Comparison of ENCODE assay signal across 8 mouse cellular contexts in the genomic region with DNA sequence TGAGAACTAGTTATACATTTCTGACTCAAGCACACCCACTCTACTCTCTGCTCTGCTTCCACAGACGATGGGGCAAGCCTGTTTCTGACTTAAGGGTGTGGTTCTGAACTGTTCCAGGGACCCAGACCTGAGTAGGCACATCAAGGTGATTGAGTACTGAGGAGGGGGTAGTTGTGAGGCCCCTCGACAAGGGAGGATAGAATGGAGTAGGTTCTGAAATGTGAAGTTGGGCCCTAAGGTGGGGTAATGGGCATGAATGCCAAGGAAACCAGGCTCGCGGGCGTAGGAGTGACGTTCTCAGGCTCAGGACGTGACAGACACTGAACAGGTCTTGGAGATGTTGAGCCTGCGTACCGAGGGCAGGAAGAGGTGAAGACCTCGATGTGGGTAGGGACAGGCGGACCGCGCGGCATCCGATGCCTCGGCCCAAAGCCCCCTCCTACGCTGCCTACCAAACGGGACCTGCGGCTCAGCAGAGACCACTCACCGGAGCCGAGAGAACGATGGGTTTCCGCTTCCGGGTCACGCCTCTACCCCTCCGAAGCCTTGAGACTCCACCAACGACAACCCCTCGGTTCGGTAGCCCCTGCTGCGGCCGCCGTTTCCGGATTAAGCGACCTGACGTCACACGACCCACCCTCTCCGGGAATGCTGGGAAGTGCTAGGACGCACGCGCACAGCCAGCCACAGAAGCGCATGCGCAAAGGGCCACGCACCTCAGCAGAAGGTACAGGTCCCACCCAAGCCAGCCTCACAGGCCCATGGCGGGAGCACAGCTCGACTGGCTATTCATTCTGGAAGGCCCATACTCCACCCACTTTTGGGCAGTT. TPM values are rescaled to one million over a fixed set of nuclear protein-coding genes. Genes with fewer than 3 reads are reported as not detected.
DNase-seq lines count a peak whose midpoint lies in the region; ATAC-seq and TF ChIP-seq lines count a peak whose summit lies in the region.

A gene (minus strand): TSS at position 660 of the 830 bp plus-strand sequence.

- peak within 1 kb of the TSS; percentile 85 for H3K27ac ChIP-seq in heart, embryonic 12.5 days (ENCODE audit: poor library complexity, severe bottlenecking)
- H3K27ac ChIP-seq in kidney, postnatal 0 days, result peak within 1 kb of the TSS; percentile 92
- peak within 1 kb of the TSS; percentile 94 for H3K27ac ChIP-seq in liver, embryonic 11.5 days (ENCODE audit: low read depth, low read length)
- peak within 1 kb of the TSS; percentile 90 for H3K27ac ChIP-seq in stomach, embryonic 14.5 days (ENCODE audit: low read length)

- ATAC-seq in heart, embryonic 12.5 days (ENCODE audit: insufficient number of reproducible peaks, low FRiP score), result peak; percentile 81
- peak; percentile 81 for ATAC-seq in kidney, postnatal 0 days (replicated peaks; ENCODE audit: low FRiP score, low read depth)
- ATAC-seq in liver, embryonic 11.5 days (replicated peaks; ENCODE audit: low FRiP score), result peak; percentile 80
- ATAC-seq in stomach, embryonic 14.5 days (ENCODE audit: insufficient number of reproducible peaks, insufficient read depth, low FRiP score, low read depth), result peak; percentile 81

- no peak; the same call in 1 of the 2 replicates for TF ChIP-seq POLR2A in brain, embryonic 14.5 days (IDR thresholded peaks at IDR 0.05; ENCODE audit: borderline replicate concordance, extremely low read depth, insufficient read depth, insufficient read length, poor library complexity, severe bottlenecking)

- no peaks in the 10 kb centered on the region for H3K27me3 ChIP-seq in erythroblast, embryonic 14.5 days (ENCODE audit: control insufficient read depth)
- no peaks in the 10 kb centered on the region for H3K27me3 ChIP-seq in heart, embryonic 12.5 days (replicated peaks)
- no peaks in the 10 kb centered on the region for H3K27me3 ChIP-seq in kidney, postnatal 0 days (ENCODE audit: insufficient read depth, low read length)
- H3K27me3 ChIP-seq in liver, embryonic 11.5 days (replicated peaks; ENCODE audit: control insufficient read depth, insufficient read depth, low read length), result no peaks in the 10 kb centered on the region
- H3K27me3 ChIP-seq in stomach, embryonic 14.5 days (ENCODE audit: control insufficient read depth, insufficient read depth, low read length), result no peaks in the 10 kb centered on the region

- peak within 1 kb of the TSS; percentile 91 for H3K4me2 ChIP-seq in heart, embryonic 12.5 days
- peak within 1 kb of the TSS; percentile 76 for H3K4me2 ChIP-seq in kidney, postnatal 0 days (ENCODE audit: low read length)
- peak within 1 kb of the TSS; percentile 88 for H3K4me2 ChIP-seq in liver, embryonic 11.5 days
- H3K4me2 ChIP-seq in stomach, embryonic 14.5 days (replicated peaks; ENCODE audit: low read depth, low read length), result peak within 1 kb of the TSS; percentile 91

- H3K9ac ChIP-seq in heart, embryonic 12.5 days, result peak within 1 kb of the TSS; percentile 84
- H3K9ac ChIP-seq in kidney, postnatal 0 days (ENCODE audit: low read depth, low read length), result peak within 1 kb of the TSS; percentile 79
- H3K9ac ChIP-seq in liver, embryonic 11.5 days (ENCODE audit: low read depth, low read length), result peak within 1 kb of the TSS; percentile 99
- peak within 1 kb of the TSS; percentile 81 for H3K9ac ChIP-seq in stomach, embryonic 14.5 days (replicated peaks; ENCODE audit: low read depth, low read length)

- peaks cover 69% of the 10 kb centered on the region for H3K36me3 ChIP-seq in erythroblast, embryonic 14.5 days (ENCODE audit: control insufficient read depth)
- peaks cover 57% of the 10 kb centered on the region for H3K36me3 ChIP-seq in heart, embryonic 12.5 days
- peaks cover 43% of the 10 kb centered on the region for H3K36me3 ChIP-seq in kidney, postnatal 0 days (ENCODE audit: insufficient read depth, low read length)
- H3K36me3 ChIP-seq in liver, embryonic 11.5 days (ENCODE audit: control insufficient read depth, insufficient read depth, low read length), result peaks cover 41% of the 10 kb centered on the region
- H3K36me3 ChIP-seq in stomach, embryonic 14.5 days (ENCODE audit: control insufficient read depth, insufficient read depth, low read length), result peaks cover 53% of the 10 kb centered on the region

- H3K9me3 ChIP-seq in erythroblast, embryonic 14.5 days (ENCODE audit: control insufficient read depth, low read length), result no peaks in the 10 kb centered on the region
- no peaks in the 10 kb centered on the region for H3K9me3 ChIP-seq in heart, embryonic 12.5 days (replicated peaks)
- no peaks in the 10 kb centered on the region for H3K9me3 ChIP-seq in kidney, postnatal 0 days (replicated peaks; ENCODE audit: low read length)
- no peaks in the 10 kb centered on the region for H3K9me3 ChIP-seq in liver, embryonic 11.5 days (ENCODE audit: control insufficient read depth, low read length)
- H3K9me3 ChIP-seq in stomach, embryonic 14.5 days (ENCODE audit: control insufficient read depth, low read depth, low read length), result no peaks in the 10 kb centered on the region

- under 1% methylated on average over 45 of the region's 45 CpGs for WGBS in heart, embryonic 12.5 days
- under 1% methylated on average over 45 of the region's 45 CpGs for WGBS in kidney, postnatal 0 days
- WGBS in liver, embryonic 11.5 days, result under 1% methylated on average over 45 of the region's 45 CpGs
- under 1% methylated on average over 45 of the region's 45 CpGs for WGBS in stomach, embryonic 14.5 days

- H3K4me1 ChIP-seq in erythroblast, embryonic 14.5 days (ENCODE audit: control insufficient read depth), result peaks cover 62% of the 10 kb centered on the region
- peaks cover 41% of the 10 kb centered on the region for H3K4me1 ChIP-seq in heart, embryonic 12.5 days (replicated peaks)
- H3K4me1 ChIP-seq in kidney, postnatal 0 days (replicated peaks; ENCODE audit: insufficient read depth, low read length), result peaks cover 24% of the 10 kb centered on the region
- peaks cover 25% of the 10 kb centered on the region for H3K4me1 ChIP-seq in liver, embryonic 11.5 days (replicated peaks; ENCODE audit: control insufficient read depth, insufficient read depth, low read length)
- peaks cover 31% of the 10 kb centered on the region for H3K4me1 ChIP-seq in stomach, embryonic 14.5 days (ENCODE audit: control insufficient read depth, insufficient read depth, low read length)

- no peak for TF ChIP-seq CTCF in brain, embryonic 14.5 days (IDR thresholded peaks at IDR 0.05; ENCODE audit: borderline replicate concordance, extremely low read depth, insufficient read depth, insufficient read length)
- TF ChIP-seq CTCF in kidney, postnatal 0 days (IDR thresholded peaks at IDR 0.05; ENCODE audit: low read depth), result no peak

- DNase-seq in B cell, adult 2 months, result peak; percentile 97
- DNase-seq in brain, embryonic 14.5 days (ENCODE audit: low read depth), result peak; percentile 99
- DNase-seq in kidney, postnatal 0 days (ENCODE audit: low spot score), result peak; percentile 99
- DNase-seq in liver, embryonic 11.5 days (ENCODE audit: low spot score), result peak; percentile 97
- DNase-seq in naive thymus-derived CD4-positive, alpha-beta T cell, adult 2 months (ENCODE audit: low read depth), result peak; percentile 97

- H3K4me3 ChIP-seq in erythroblast, embryonic 14.5 days (replicated peaks), result peak within 1 kb of the TSS; percentile 80
- H3K4me3 ChIP-seq in heart, embryonic 12.5 days, result peak within 1 kb of the TSS; percentile 65
- peak within 1 kb of the TSS; percentile 52 for H3K4me3 ChIP-seq in kidney, postnatal 0 days (replicated peaks; ENCODE audit: low read depth, low read length)
- H3K4me3 ChIP-seq in liver, embryonic 11.5 days (ENCODE audit: low read depth, low read length), result peak within 1 kb of the TSS; percentile 85
- peak within 1 kb of the TSS; percentile 45 for H3K4me3 ChIP-seq in stomach, embryonic 14.5 days (ENCODE audit: low read depth, low read length)

RNA-seq across cellular contexts. Expression of the gene that starts here (rescaled TPM):
- 166 and 170 TPM in 2 replicates for polyA plus RNA-seq in brain, embryonic 14.5 days (2012; rRNA removed)
- polyA plus RNA-seq in erythroblast, embryonic 14.5 days (2012), result 39.9 and 103 TPM in 2 replicates
- 127 and 131 TPM in 2 replicates for polyA plus RNA-seq in heart, embryonic 12.5 days (2016; fragmentation: Nextera tagmentation; extraction: Ambion mirVana)
- 235 and 240 TPM in 2 replicates for polyA plus RNA-seq in kidney, postnatal 0 days (2015; fragmentation: Nextera tagmentation; extraction: Ambion mirVana)
- 134 and 142 TPM in 2 replicates for polyA plus RNA-seq in liver, embryonic 11.5 days (2014; fragmentation: Nextera tagmentation; extraction: Ambion mirVana)
- polyA plus RNA-seq in stomach, embryonic 14.5 days (2014; fragmentation: Nextera tagmentation; extraction: Ambion mirVana), result 150 and 157 TPM in 2 replicates

Comparison
In these comparisons a context has a peak if more than half of its experiments do, and no peak if none do; other contexts are left out.
1. Peak in every context shown above with its lines: DNase-seq, ATAC-seq, H3K4me3 ChIP-seq and H3K27ac ChIP-seq.